Mouse (Mus musculus): ENCODE data around the gene Rbfox3. TPM values are rescaled to one million over a fixed set of nuclear protein-coding genes. Genes with fewer than 3 reads are reported as not detected.
"Not testable (repeated sequence)": the region's sequence is repeated elsewhere in the genome, so short reads cannot be mapped to it uniquely, and the experiment has no call there.

The Rbfox3 gene
- polyA plus RNA-seq, 1 experiment from 2014 or later: 1.5 TPM

DNA sequence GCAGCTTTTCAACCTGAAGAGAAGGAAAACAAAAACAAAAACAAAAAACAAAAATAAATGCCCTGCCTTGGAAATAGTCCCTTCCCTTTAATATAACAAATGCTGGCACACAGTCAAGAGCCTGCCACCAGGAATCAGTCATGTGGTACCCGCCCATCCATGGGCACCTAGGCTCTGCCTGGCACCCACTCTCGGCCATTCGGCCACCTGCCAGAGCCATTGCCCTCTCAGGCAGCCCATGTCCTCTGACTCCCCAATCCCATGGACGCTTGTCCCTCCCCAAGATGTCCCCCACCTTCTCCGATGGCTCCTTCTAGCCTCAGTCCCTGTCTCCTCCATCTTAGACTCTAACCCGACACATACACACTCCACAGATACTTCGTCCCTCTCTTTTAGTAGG, 100.0 kb downstream of the Rbfox3 start:
- no peaks in the 10 kb centered on the region for H3K4me1 ChIP-seq
- WGBS: 88% methylated on average over 7 of the region's 7 CpGs
- ATAC-seq (ENCODE audit: insufficient number of reproducible peaks, insufficient read depth, low FRiP score, low TSS enrichment, low read depth): no peak
- no peaks in the 10 kb centered on the region for H3K36me3 ChIP-seq
- no peaks in the 10 kb centered on the region for H3K27me3 ChIP-seq
- H3K27ac ChIP-seq: no peak overlapping the region
- H3K9me3 ChIP-seq: no peaks in the 10 kb centered on the region
- no peak overlapping the region for H3K9ac ChIP-seq
- H3K4me3 ChIP-seq: no peak overlapping the region
- H3K4me2 ChIP-seq: no peak overlapping the region

GRCm38 (mm10) chr11:118807511-118807910, 103.9 kb downstream of the Rbfox3 start:
- H3K4me2 ChIP-seq: no peak overlapping the region
- no peak overlapping the region for H3K9ac ChIP-seq
- no peak overlapping the region for H3K27ac ChIP-seq
- no peaks in the 10 kb centered on the region for H3K27me3 ChIP-seq
- WGBS: 74% methylated on average over 15 of the region's 15 CpGs
- no peaks in the 10 kb centered on the region for H3K4me1 ChIP-seq
- H3K9me3 ChIP-seq: no peaks in the 10 kb centered on the region
- no peak for ATAC-seq (ENCODE audit: insufficient number of reproducible peaks, insufficient read depth, low FRiP score, low TSS enrichment, low read depth)
- no peaks in the 10 kb centered on the region for H3K36me3 ChIP-seq
- H3K4me3 ChIP-seq: no peak overlapping the region

GRCm38 (mm10) chr11:118794856-118795602, 116.4 kb downstream of the Rbfox3 start:
- H3K4me3 ChIP-seq: no peak overlapping the region
- H3K36me3 ChIP-seq: no peaks in the 10 kb centered on the region
- no peak overlapping the region for H3K9ac ChIP-seq
- H3K27ac ChIP-seq: no peak overlapping the region
- H3K4me1 ChIP-seq: peaks cover 43% of the 10 kb centered on the region
- ATAC-seq (ENCODE audit: insufficient number of reproducible peaks, insufficient read depth, low FRiP score, low TSS enrichment, low read depth): no peak
- H3K27me3 ChIP-seq: no peaks in the 10 kb centered on the region
- no peaks in the 10 kb centered on the region for H3K9me3 ChIP-seq
- WGBS: 50% methylated on average over 8 of the region's 8 CpGs
- no peak overlapping the region for H3K4me2 ChIP-seq

DNA sequence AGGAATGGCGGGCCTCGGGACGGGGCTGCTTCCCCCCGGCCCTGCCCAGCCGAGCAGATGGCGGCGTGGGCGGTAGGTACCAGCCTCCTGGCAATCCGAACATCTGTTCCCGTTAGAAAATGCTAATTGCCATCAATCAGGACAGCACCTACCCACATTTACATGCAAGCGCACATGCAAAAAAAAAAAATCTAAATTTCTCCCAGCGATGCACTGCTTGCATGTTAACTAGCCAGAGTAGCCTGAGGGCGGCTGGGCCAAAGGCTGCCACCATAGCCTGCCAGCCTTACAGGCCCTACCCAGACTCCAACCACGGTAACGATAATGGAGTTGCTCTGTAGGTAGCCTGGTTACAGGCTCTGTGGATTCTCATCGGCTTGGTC, 117.8 kb downstream of the Rbfox3 start:
- WGBS: 53% methylated on average over 16 of the region's 16 CpGs
- H3K4me1 ChIP-seq: peaks cover 43% of the 10 kb centered on the region
- H3K4me2 ChIP-seq: no peak overlapping the region
- 0 out of 2 replicates have a peak overlapping the region, but pooled peaks have one; percentile 22 for H3K27ac ChIP-seq
- H3K36me3 ChIP-seq: no peaks in the 10 kb centered on the region
- no peak overlapping the region for H3K4me3 ChIP-seq
- no peak for ATAC-seq (ENCODE audit: insufficient number of reproducible peaks, insufficient read depth, low FRiP score, low TSS enrichment, low read depth)
- no peak overlapping the region for H3K9ac ChIP-seq
- no peaks in the 10 kb centered on the region for H3K9me3 ChIP-seq
- H3K27me3 ChIP-seq: no peaks in the 10 kb centered on the region

GRCm38 (mm10) chr11:118792916-118793638, 118.3 kb downstream of the Rbfox3 start:
- Histone ChIP-seq H3K4me1 (peaks cover 43% of the 10 kb centered on the region), H3K27ac (0 out of 2 replicates have a peak overlapping the region, but pooled peaks have one; percentile 22), H3K36me3 (no peaks in the 10 kb centered on the region), H3K9ac (no peak overlapping the region), H3K27me3 (no peaks in the 10 kb centered on the region), H3K9me3 (0 out of 2 replicates have a peak, but pooled peaks cover 1% of the 10 kb centered on the region), H3K4me3 (no peak overlapping the region), H3K4me2 (no peak overlapping the region)
- no peak for ATAC-seq (ENCODE audit: insufficient number of reproducible peaks, insufficient read depth, low FRiP score, low TSS enrichment, low read depth)
- WGBS: 76% methylated on average over 10 of the region's 10 CpGs

DNA sequence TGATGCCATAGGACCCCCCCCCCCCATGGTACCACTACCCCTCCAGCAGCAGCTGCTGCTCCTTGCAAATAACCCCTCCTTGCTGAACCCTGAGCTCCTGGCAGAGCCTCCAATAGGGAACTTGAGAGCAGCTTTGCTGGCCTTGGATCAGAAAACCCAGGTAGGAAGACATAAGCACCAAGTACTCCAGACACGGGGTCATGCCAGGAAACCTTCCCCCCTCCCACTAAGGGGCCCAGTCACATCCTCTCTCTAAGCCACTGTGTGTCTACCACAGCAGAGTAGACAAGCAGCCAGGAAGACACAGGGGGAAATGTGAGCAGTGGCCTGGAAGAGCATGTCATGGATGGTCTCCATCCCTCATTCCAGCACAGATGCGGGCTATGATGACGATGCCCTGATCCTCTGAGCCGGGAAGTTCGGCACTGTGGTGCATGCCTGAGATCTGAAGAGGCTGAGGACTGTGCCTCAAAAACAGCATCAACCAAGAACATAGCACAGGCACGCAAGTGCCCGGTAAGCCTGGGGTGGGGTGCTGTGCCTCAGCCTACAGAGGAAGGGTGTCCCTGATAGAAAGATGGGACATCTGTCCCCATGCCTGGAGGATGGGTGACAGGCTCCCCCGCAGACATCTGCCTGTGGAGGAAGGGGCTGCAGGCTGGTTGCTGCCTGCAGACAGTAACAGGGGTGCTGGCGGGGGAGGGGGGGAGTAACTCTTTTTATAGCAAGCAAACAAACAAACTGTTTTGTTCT, 119.1 kb downstream of the Rbfox3 start:
- 0 out of 2 replicates have a peak overlapping the region, but pooled peaks have one; percentile 27 for H3K9ac ChIP-seq
- whole genome bisulfite sequencing: 76% methylated on average over 9 of the region's 9 CpGs
- H3K4me2 ChIP-seq: no peak overlapping the region
- H3K27ac ChIP-seq: no peak overlapping the region
- peaks cover 7% of the 10 kb centered on the region; the same call in 1 of the 2 replicates for H3K9me3 ChIP-seq
- H3K4me3 ChIP-seq: no peak overlapping the region
- no peak for ATAC-seq (ENCODE audit: insufficient number of reproducible peaks, insufficient read depth, low FRiP score, low TSS enrichment, low read depth)
- peaks cover 43% of the 10 kb centered on the region for H3K4me1 ChIP-seq
- H3K27me3 ChIP-seq: no peaks in the 10 kb centered on the region
- no peaks in the 10 kb centered on the region for H3K36me3 ChIP-seq

DNA sequence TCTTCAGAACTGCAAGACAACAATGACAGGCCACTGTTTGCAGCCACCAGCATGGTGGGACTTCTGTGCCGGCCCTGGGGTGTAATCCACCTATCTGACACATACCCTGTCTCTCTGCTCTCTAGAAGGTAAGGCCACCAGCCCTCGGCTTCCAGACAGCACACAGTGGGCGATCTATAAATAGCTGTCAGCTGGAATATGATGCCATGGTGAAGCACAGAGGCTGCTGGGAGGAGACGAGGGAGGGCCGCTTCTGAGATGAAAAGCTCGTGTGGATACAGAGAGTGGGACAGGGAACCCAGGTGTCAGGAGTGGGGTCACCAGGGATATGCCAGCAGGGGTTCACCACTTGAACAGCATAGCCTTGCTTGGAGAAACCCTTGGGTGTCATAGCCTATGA, 120.0 kb downstream of the Rbfox3 start:
- Histone ChIP-seq H3K9me3 (peaks cover 7% of the 10 kb centered on the region; the same call in 1 of the 2 replicates), H3K4me3 (no peak overlapping the region), H3K27me3 (no peaks in the 10 kb centered on the region), H3K4me2 (no peak overlapping the region), H3K4me1 (peaks cover 43% of the 10 kb centered on the region), H3K36me3 (no peaks in the 10 kb centered on the region), H3K27ac (no peak overlapping the region), H3K9ac (no peak overlapping the region)
- no peak for ATAC-seq (ENCODE audit: insufficient number of reproducible peaks, insufficient read depth, low FRiP score, low TSS enrichment, low read depth)
- WGBS: 42% methylated on average over 6 of the region's 6 CpGs

GRCm38 (mm10) chr11:118788091-118788490, 123.3 kb downstream of the Rbfox3 start:
- WGBS: 92% methylated on average over 1 of the region's 1 CpGs
- Histone ChIP-seq H3K4me2 (no peak overlapping the region), H3K36me3 (no peaks in the 10 kb centered on the region), H3K4me3 (no peak overlapping the region), H3K9ac (no peak overlapping the region), H3K27me3 (no peaks in the 10 kb centered on the region), H3K9me3 (peaks cover 7% of the 10 kb centered on the region; the same call in 1 of the 2 replicates), H3K4me1 (peaks cover 23% of the 10 kb centered on the region), H3K27ac (no peak overlapping the region)
- no peak for ATAC-seq (ENCODE audit: insufficient number of reproducible peaks, insufficient read depth, low FRiP score, low TSS enrichment, low read depth)

DNA sequence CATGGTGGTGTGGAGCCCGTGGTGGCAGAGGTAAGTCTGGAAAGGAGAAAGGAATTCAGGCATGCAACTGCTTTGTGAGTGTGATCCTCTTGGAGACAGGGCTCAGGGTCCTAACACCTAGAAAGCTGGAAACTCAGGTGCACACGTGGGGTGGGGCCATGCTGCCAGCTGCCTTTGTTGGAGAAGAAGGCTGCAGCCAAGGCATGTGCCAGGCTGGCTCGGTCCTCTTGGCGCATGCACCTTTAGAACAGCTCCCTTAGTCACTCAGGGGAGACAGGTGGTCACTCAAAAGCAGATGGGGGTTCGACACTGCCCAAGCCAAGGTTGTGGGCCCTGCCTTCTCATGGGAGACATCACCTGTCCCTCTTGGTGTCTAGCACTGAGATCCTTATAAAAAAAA, 128.7 kb downstream of the Rbfox3 start:
- 83% methylated on average over 5 of the region's 5 CpGs for WGBS
- Histone ChIP-seq H3K27ac (no peak overlapping the region), H3K36me3 (no peaks in the 10 kb centered on the region), H3K9me3 (peaks cover 2% of the 10 kb centered on the region; the same call in 1 of the 2 replicates), H3K4me2 (no peak overlapping the region), H3K9ac (no peak overlapping the region), H3K4me1 (no peaks in the 10 kb centered on the region), H3K27me3 (no peaks in the 10 kb centered on the region; the same call in 1 of the 2 replicates), H3K4me3 (no peak overlapping the region)
- no peak for ATAC-seq (ENCODE audit: insufficient number of reproducible peaks, insufficient read depth, low FRiP score, low TSS enrichment, low read depth)

- Histone ChIP-seq H3K9me3 (no peaks in the 10 kb centered on the region), H3K27ac (no peak overlapping the region), H3K4me3 (no peak overlapping the region), H3K36me3 (no peaks in the 10 kb centered on the region), H3K4me1 (peaks cover 9% of the 10 kb centered on the region; the same call in 1 of the 2 replicates), H3K27me3 (0 out of 2 replicates have a peak, but pooled peaks cover 4% of the 10 kb centered on the region), H3K9ac (no peak overlapping the region), H3K4me2 (no peak overlapping the region)
- no peak for ATAC-seq (ENCODE audit: insufficient number of reproducible peaks, insufficient read depth, low FRiP score, low TSS enrichment, low read depth)
- 11% methylated on average over 3 of the region's 3 CpGs for WGBS
These were observed 135.6 kb downstream of the Rbfox3 start for GRCm38 (mm10) chr11:118775753-118776152.

DNA sequence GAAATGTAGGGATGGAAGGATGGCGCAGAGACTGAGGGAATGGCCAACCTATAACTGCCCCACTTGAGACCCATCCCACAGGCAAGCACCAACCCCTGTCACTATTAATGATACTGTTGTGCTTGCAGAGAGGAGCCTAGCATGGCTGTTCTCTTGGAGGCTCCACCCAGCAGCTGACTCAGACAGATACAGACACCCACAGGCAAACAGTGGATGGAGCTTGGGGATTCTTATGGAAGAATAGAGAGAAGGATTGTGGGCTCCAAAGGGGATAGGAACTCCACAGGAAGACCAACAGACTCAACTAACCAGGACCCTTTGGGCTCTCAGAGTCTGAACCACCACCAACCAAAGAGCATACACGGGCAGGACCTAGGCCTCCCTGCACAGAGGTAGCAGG, 136.6 kb downstream of the Rbfox3 start:
- H3K36me3 ChIP-seq; ATAC-seq (ENCODE audit: insufficient number of reproducible peaks, insufficient read depth, low FRiP score, low TSS enrichment, low read depth); H3K4me3 ChIP-seq; H3K9ac ChIP-seq; H3K4me1 ChIP-seq; H3K27ac ChIP-seq; H3K9me3 ChIP-seq; H3K27me3 ChIP-seq; H3K4me2 ChIP-seq: not testable (repeated sequence)
- 89% methylated on average over 2 of the region's 2 CpGs for WGBS
